Mouse (Mus musculus) heart, postnatal 0 days (tissue): ENCODE data around the gene 4933415A04Rik. TPM values are rescaled to one million over a fixed set of nuclear protein-coding genes. Genes with fewer than 3 reads are reported as not detected.

Experiments
- ATAC-seq: fragments of 200-750 bp; cut with Nextera tagmentation; 2 replicates; pipeline ENCODE4 v1.8.0; 2017; ENCODE audit warnings: low read depth, moderate number of reproducible peaks, moderate library complexity; ENCODE audit not compliant: insufficient read depth
- DNase-seq: peaks from one replicate; pipeline ENCODE4 v3.0.0-alpha.2; 2016; ENCODE audit warnings: low spot score
- H3K27ac ChIP-seq: fragments of 300-500 bp; sonication (generic); 2 replicates; pipeline ENCODE4 v1.5.1; 2014; ENCODE audit warnings: low read depth, mild to moderate bottlenecking
- H3K27me3 ChIP-seq: fragments of 300-500 bp; sonication (generic); 2 replicates; pipeline ENCODE4 v1.6.1; 2014; ENCODE audit warnings: low read length, mixed read lengths; ENCODE audit not compliant: control insufficient read depth, insufficient read depth
- H3K36me3 ChIP-seq: fragments of 300-500 bp; sonication (generic); replicated peaks from 2 replicates; pipeline ENCODE4 v1.6.1; 2014; ENCODE audit warnings: low read length, mixed read lengths; ENCODE audit not compliant: control insufficient read depth, insufficient read depth
- H3K4me1 ChIP-seq: fragments of 300-500 bp; sonication (generic); 2 replicates; pipeline ENCODE4 v1.6.1; 2014; ENCODE audit warnings: antibody characterized with exemption; ENCODE audit not compliant: control insufficient read depth, insufficient read depth
- H3K4me2 ChIP-seq: fragments of 300-500 bp; sonication (generic); 2 replicates; pipeline ENCODE4 v1.6.1; 2014; ENCODE audit warnings: low read depth, mild to moderate bottlenecking, low read length, moderate library complexity
- H3K4me3 ChIP-seq: fragments of 300-500 bp; sonication (generic); 2 replicates; pipeline ENCODE4 v1.5.1; 2014; ENCODE audit warnings: low read depth, low read length
- H3K9ac ChIP-seq: fragments of 300-500 bp; sonication (generic); replicated peaks from 2 replicates; pipeline ENCODE4 v1.6.1; 2014; ENCODE audit warnings: low read depth, low read length, mixed read lengths
- H3K9me3 ChIP-seq: fragments of 300-500 bp; sonication (generic); replicated peaks from 2 replicates; pipeline ENCODE4 v1.6.1; 2016; ENCODE audit warnings: low read length; ENCODE audit not compliant: control insufficient read depth
- CTCF ChIP-seq: IDR thresholded peaks from 2 replicates; pipeline ENCODE4 v1.5.1; 2016; ENCODE audit warnings: antibody characterized with exemption, control low read depth, low read depth
- EP300 ChIP-seq: IDR thresholded peaks from 2 replicates; pipeline ENCODE4 v1.6.1; 2016; ENCODE audit warnings: antibody characterized with exemption, low read depth
- WGBS: fragments of 180-500 bp; shearing (Covaris S2); extraction: QIAGEN DNeasy Blood & Tissue Kit; methylation state at CpG from one replicate; pipeline ENCODE4 v1.1.7; 2014; 5-methylcytosine and 5-hydroxymethylcytosine counted together
- polyA plus RNA-seq: library from polyadenylated mRNA; unstranded; fragments of >200 nt; fragmentation: Nextera tagmentation; extraction: Ambion mirVana; gene quantifications from 2 replicates; pipeline ENCODE4 v1.2.1, GENCODE M21; 2015
- total RNA-seq: library from RNA; depleted of rRNA; stranded (reverse); fragments of >200 nt; gene quantifications from 2 replicates; pipeline ENCODE4 v1.2.3, GENCODE M21; 2014; ENCODE audit warnings: low replicate concordance

Gene 4933415A04Rik
- total and polyA plus RNA-seq, 2 experiments from 2014 or later: 0.08 to 5.5 TPM

- Histone ChIP-seq H3K9ac (no peak overlapping the region), H3K27me3 (no peaks in the 10 kb centered on the region), H3K9me3 (no peaks in the 10 kb centered on the region), H3K36me3 (peaks cover 5% of the 10 kb centered on the region), H3K27ac (no peak overlapping the region), H3K4me2 (no peak overlapping the region), H3K4me3 (no peak overlapping the region), H3K4me1 (peaks cover 41% of the 10 kb centered on the region)
- WGBS: 87% methylated on average over 3 of the region's 3 CpGs
- no peak for DNase-seq
- no peak for ATAC-seq
- TF ChIP-seq EP300 (no peak), CTCF (no peak)
These were observed 35.1 kb upstream of the 4933415A04Rik start for GRCm38 (mm10) chr11:43551756-43552155.

GRCm38 (mm10) chr11:43552675-43553074 is 34.2 kb upstream of the 4933415A04Rik start:
- Histone ChIP-seq H3K4me2 (no peak overlapping the region), H3K36me3 (peaks cover 13% of the 10 kb centered on the region), H3K4me3 (no peak overlapping the region), H3K9me3 (no peaks in the 10 kb centered on the region), H3K4me1 (peaks cover 41% of the 10 kb centered on the region), H3K27ac (no peak overlapping the region), H3K9ac (no peak overlapping the region), H3K27me3 (no peaks in the 10 kb centered on the region)
- ATAC-seq: no peak
- TF ChIP-seq CTCF (no peak), EP300 (no peak)
- WGBS: 72% methylated on average over 6 of the region's 6 CpGs
- DNase-seq: no peak

- H3K4me1 ChIP-seq: peaks cover 18% of the 10 kb centered on the region
- no peaks in the 10 kb centered on the region for H3K9me3 ChIP-seq
- no peak for TF ChIP-seq EP300
- peak; percentile 52 for TF ChIP-seq CTCF
- no peak overlapping the region for H3K9ac ChIP-seq
- no peak for DNase-seq
- H3K27ac ChIP-seq: no peak overlapping the region
- no peak overlapping the region for H3K4me2 ChIP-seq
- peaks cover 32% of the 10 kb centered on the region for H3K36me3 ChIP-seq
- no peak overlapping the region for H3K4me3 ChIP-seq
- WGBS: 84% methylated on average over 11 of the region's 11 CpGs
- ATAC-seq: 0 out of 2 replicates have a peak, but pooled peaks have one; percentile 30
- no peaks in the 10 kb centered on the region for H3K27me3 ChIP-seq
These were observed 30.3 kb upstream of the 4933415A04Rik start for GRCm38 (mm10) chr11:43556538-43556937.

GRCm38 (mm10) chr11:43559515-43560292 is 27.1 kb upstream of the 4933415A04Rik start:
- Histone ChIP-seq H3K36me3 (peaks cover 36% of the 10 kb centered on the region), H3K4me3 (no peak overlapping the region), H3K9me3 (no peaks in the 10 kb centered on the region), H3K27ac (peak overlapping the region; percentile 41; the same call in 1 of the 2 replicates), H3K9ac (no peak overlapping the region), H3K4me2 (no peak overlapping the region), H3K4me1 (0 out of 2 replicates have a peak, but pooled peaks cover 15% of the 10 kb centered on the region), H3K27me3 (no peaks in the 10 kb centered on the region)
- DNase-seq: no peak
- WGBS: 24% methylated on average over 5 of the region's 6 CpGs
- no peak for ATAC-seq
- TF ChIP-seq EP300: no peak

- ATAC-seq (peak; percentile 66; the same call in 1 of the 2 replicates), DNase-seq (peak; percentile 54)
- WGBS: 50% methylated on average over 10 of the region's 10 CpGs
- H3K36me3 ChIP-seq: peaks cover 14% of the 10 kb centered on the region
- no peaks in the 10 kb centered on the region for H3K9me3 ChIP-seq
- H3K4me3 ChIP-seq: no peak overlapping the region
- H3K27ac ChIP-seq: peak overlapping the region; percentile 9; the same call in 1 of the 2 replicates
- no peaks in the 10 kb centered on the region for H3K27me3 ChIP-seq
- no peak overlapping the region for H3K9ac ChIP-seq
- no peak overlapping the region for H3K4me2 ChIP-seq
- TF ChIP-seq EP300: no peak
- TF ChIP-seq CTCF: no peak
- peaks cover 48% of the 10 kb centered on the region for H3K4me1 ChIP-seq
These were observed 23.1 kb upstream of the 4933415A04Rik start for GRCm38 (mm10) chr11:43563654-43564244.
